Mouse (Mus musculus) olfactory bulb, adult 2 months (tissue): Measurements from ENCODE around the gene Syt14. TPM values are rescaled to one million over a fixed set of nuclear protein-coding genes. Genes with fewer than 3 reads are reported as not detected.

Source experiments
- H3K27ac ChIP-seq: fragments of 200-500 bp; 2 replicates; pipeline ENCODE4 v1.5.1; 2012; ENCODE audit warnings: low read depth, low read length; ENCODE audit not compliant: insufficient read depth
- H3K4me1 ChIP-seq: fragments of 200-500 bp; 2 replicates; pipeline ENCODE4 v1.6.1; 2012; ENCODE audit warnings: low read length; ENCODE audit not compliant: control insufficient read depth, insufficient read depth
- H3K4me3 ChIP-seq: fragments of 200-500 bp; 2 replicates; pipeline ENCODE4 v1.5.1; 2012; ENCODE audit warnings: mild to moderate bottlenecking, low read depth, low read length, moderate library complexity; ENCODE audit not compliant: insufficient read depth
- CTCF ChIP-seq: fragments of 200-500 bp; IDR thresholded peaks from 2 replicates; pipeline ENCODE4 v1.5.1; 2012; ENCODE audit warnings: low read depth, mild to moderate bottlenecking, low read length, moderate library complexity; ENCODE audit not compliant: insufficient read depth
- POLR2A ChIP-seq: fragments of 200-500 bp; IDR thresholded peaks from 2 replicates; pipeline ENCODE4 v1.6.1; 2012; ENCODE audit warnings: mild to moderate bottlenecking, low read depth, low read length, moderate library complexity; ENCODE audit not compliant: insufficient read depth
- WGBS: fragments of 180-500 bp; shearing (Covaris S2); methylation state at CpG from one replicate; pipeline ENCODE4 v1.1.7; 2018; 5-methylcytosine and 5-hydroxymethylcytosine counted together
- polyA plus RNA-seq: library from polyadenylated mRNA; stranded (reverse); fragments of >200 nt; gene quantifications from 2 replicates; pipeline ENCODE4 v1.2.4, GENCODE M21; 2012; ENCODE audit warnings: low replicate concordance; ENCODE audit not compliant: missing spikeins, insufficient read depth, insufficient read length

Gene Syt14
- not detected in 2 replicates for polyA plus RNA-seq

DNA sequence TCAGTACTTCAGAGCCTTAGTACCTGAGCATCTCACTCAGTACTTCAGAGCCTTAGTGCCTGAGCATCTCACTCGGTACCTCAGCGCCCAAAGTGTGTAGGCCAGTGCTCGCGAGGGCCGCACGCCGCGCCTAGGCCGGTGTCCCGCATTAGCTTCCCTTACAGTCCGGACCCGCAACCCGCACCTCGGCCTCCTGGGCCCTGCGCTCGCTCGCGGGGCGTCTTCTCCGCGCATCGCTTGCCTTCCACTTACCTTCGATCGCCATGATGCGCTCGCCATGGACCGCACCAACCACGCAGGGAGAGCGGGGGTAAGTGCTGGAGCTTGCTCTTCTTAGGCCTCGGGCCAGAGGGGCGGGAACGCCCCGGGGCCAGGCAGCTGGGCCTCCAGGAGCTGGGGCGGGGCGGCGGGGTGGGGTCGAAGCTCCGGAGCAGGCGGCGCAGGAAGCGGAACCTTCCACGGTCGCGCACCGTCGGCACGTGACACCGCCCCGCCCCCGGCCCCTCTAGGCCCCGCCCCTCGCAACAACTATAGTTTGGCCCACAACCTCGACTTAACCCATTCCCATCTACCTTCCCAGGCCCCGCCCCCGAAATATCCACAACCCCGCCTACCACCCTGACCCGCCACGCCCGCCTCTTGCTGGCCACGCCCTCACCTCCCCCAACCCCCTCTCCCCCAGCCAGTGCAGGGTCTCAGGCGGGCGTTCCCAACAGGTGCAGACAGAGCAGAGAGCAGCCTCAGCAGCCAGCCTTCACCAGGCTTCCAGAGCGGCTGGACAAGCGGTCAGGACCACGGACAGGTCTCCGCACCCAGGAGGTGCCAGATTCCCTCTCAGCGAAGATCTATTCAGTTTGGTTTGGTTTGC, at the start of gene Syt14:
Gene Syt14 (minus strand): TSS at position 405 of the 868 bp plus-strand sequence.
- H3K27ac ChIP-seq = no peak within 1 kb of the TSS
- TF ChIP-seq CTCF = no peak
- no peak for TF ChIP-seq POLR2A
- peaks cover 3% of the 10 kb centered on the region for H3K4me1 ChIP-seq
- under 1% methylated on average over 62 of the region's 67 CpGs for WGBS
- H3K4me3 ChIP-seq = peak within 1 kb of the TSS; percentile 69

- H3K27ac ChIP-seq = no peak overlapping the region
- WGBS = 100% methylated on average over 1 of the region's 1 CpGs
- TF ChIP-seq POLR2A = no peak
- TF ChIP-seq CTCF = no peak
- peaks cover 18% of the 10 kb centered on the region for H3K4me1 ChIP-seq
- H3K4me3 ChIP-seq = no peak overlapping the region
These were observed 48.4 kb upstream of the Syt14 start for GRCm38 (mm10) chr1:193084016-193084415.

GRCm38 (mm10) chr1:193083051-193083450, 47.5 kb upstream of the Syt14 start:
- Histone ChIP-seq H3K27ac (no peak overlapping the region), H3K4me1 (peaks cover 16% of the 10 kb centered on the region)
- 75% methylated on average over 7 of the region's 7 CpGs for WGBS

GRCm38 (mm10) chr1:193082311-193082921, 46.8 kb upstream of the Syt14 start:
- H3K27ac ChIP-seq = no peak overlapping the region
- TF ChIP-seq CTCF = no peak
- no peak for TF ChIP-seq POLR2A
- H3K4me1 ChIP-seq = peaks cover 15% of the 10 kb centered on the region
- no peak overlapping the region for H3K4me3 ChIP-seq
- 53% methylated on average over 10 of the region's 10 CpGs for whole genome bisulfite sequencing

More at GRCm38 (mm10) chr1:193083051-193083450, 47.5 kb upstream of the Syt14 start:
- no peak for TF ChIP-seq CTCF
- TF ChIP-seq POLR2A = no peak
- H3K4me3 ChIP-seq = no peak overlapping the region

- Histone ChIP-seq H3K27ac (no peak overlapping the region), H3K4me1 (no peaks in the 10 kb centered on the region), H3K4me3 (no peak overlapping the region)
- TF ChIP-seq POLR2A (no peak), CTCF (no peak)
- WGBS = 88% methylated on average over 3 of the region's 3 CpGs
These were observed 27.0 kb upstream of the Syt14 start for GRCm38 (mm10) chr1:193062618-193063017.

GRCm38 (mm10) chr1:193060167-193060566, 24.6 kb upstream of the Syt14 start:
- Histone ChIP-seq H3K27ac (no peak overlapping the region), H3K4me1 (no peaks in the 10 kb centered on the region), H3K4me3 (no peak overlapping the region)
- no peak for TF ChIP-seq CTCF
- TF ChIP-seq POLR2A = no peak
- WGBS = 88% methylated on average over 2 of the region's 2 CpGs

DNA sequence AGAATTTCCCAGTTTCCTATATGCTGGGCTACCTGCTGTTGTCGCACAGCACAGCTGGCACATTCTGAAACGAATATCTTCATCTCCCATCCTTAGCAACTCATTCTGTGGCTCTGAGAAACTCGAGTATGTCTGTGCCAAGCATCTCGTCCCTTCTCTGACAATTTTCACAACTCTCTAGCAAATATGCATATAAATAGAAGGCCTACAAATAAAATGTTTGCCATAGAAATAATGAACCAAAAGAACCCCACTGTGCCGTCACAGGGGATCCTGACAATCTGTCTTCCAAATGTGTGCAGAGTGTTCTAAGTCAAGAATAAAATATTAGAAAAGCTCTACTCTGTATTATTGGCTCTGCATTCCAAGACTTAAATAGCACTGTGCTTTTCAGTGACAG, 24.0 kb upstream of the Syt14 start:
- WGBS = 48% methylated on average over 5 of the region's 5 CpGs
- no peaks in the 10 kb centered on the region for H3K4me1 ChIP-seq
- no peak overlapping the region for H3K27ac ChIP-seq
- TF ChIP-seq CTCF (no peak), POLR2A (no peak)
- no peak overlapping the region for H3K4me3 ChIP-seq

DNA sequence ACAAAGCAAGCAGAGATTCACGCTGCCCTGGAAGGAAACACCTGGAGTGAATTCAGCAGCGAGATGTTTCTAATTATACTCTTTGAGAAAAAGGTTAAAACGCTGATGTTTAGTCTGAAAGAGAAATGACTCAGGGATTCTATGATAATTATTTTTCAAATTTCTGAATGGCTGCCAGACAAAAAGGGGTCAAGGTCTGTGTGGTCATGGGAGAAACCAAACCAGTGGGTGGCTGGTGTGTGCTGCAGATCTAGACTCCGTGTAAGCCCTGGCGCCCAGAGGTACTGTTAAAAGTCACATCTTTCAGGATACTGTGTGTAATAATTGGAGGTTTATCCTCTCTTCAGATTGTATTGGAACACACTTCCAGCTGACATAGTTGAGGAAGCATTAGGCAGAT, 18.8 kb upstream of the Syt14 start:
- TF ChIP-seq POLR2A (no peak), CTCF (no peak)
- no peak overlapping the region for H3K4me3 ChIP-seq
- no peaks in the 10 kb centered on the region for H3K4me1 ChIP-seq
- no peak overlapping the region for H3K27ac ChIP-seq
- WGBS = 66% methylated on average over 5 of the region's 5 CpGs

DNA sequence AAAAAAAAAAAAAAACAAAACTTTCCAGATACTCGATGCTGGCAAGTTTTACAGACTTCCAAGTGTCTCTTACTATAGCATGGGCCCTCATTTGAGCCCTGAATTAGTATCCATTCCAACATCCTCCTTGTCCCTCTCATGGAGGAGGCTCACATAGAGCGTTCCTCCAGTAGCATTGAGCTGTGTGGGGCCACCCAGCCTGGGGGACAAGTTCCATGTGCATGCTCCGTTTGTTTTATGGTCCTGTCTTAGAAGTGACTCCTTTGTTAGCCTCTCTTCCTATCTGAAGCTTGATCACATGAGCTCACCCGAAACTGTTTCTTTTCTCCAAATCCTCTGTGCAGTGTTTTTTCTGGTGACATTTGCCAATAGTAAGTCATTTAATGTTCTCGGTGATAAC, 17.5 kb upstream of the Syt14 start:
- 72% methylated on average over 5 of the region's 5 CpGs for WGBS
- TF ChIP-seq POLR2A (no peak), CTCF (no peak)
- Histone ChIP-seq H3K27ac (no peak overlapping the region), H3K4me1 (no peaks in the 10 kb centered on the region), H3K4me3 (no peak overlapping the region)
